15 mouse cellular contexts compared by ENCODE assay signal in genomic region chr5:54163890-54164289, GRCm38 (mm10).
DNase-seq lines count a peak whose midpoint lies in the region; ATAC-seq and TF ChIP-seq lines count a peak whose summit lies in the region.
"Had no signal": no experiment of that assay in that cellular context is flagged by ENCODE, and none has a peak within 500 bp of the region (broad histone marks: within the 10 kb centered on the region; RNA-seq: fewer than 3 reads in every experiment).

No protein-coding gene starts in this region.

- TF ChIP-seq CTCF in lung, embryonic 14.5 days (IDR thresholded peaks at IDR 0.05; ENCODE audit: low read depth): no peak
- no peak for TF ChIP-seq CTCF in lung, postnatal 0 days (IDR thresholded peaks at IDR 0.05)

- peak; percentile 78 to 82 for DNase-seq in cerebellum, postnatal 14 days
- no peak for DNase-seq in hindbrain, embryonic 14.5 days (ENCODE audit: low spot score)
- DNase-seq in hindbrain, embryonic 11.5 days (ENCODE audit: low spot score): no peak
- peak; percentile 38 for DNase-seq in lung, embryonic 14.5 days
- no peak for DNase-seq in lung, postnatal 0 days (ENCODE audit: low spot score)
- peak; percentile 19 for DNase-seq in NIH3T3 (ENCODE audit: low read depth)
- no peak for DNase-seq in embryo, embryonic 11 days
- DNase-seq: cerebellum, adult 8-10 months; lung, adult 18-20 months had no signal

- no peaks in the 10 kb centered on the region for H3K36me3 ChIP-seq in hindbrain, embryonic 14.5 days (replicated peaks; ENCODE audit: control insufficient read depth, insufficient read depth)
- no peaks in the 10 kb centered on the region for H3K36me3 ChIP-seq in hindbrain, embryonic 11.5 days (ENCODE audit: control insufficient read depth, insufficient read depth, low read length)
- H3K36me3 ChIP-seq in lung, embryonic 14.5 days (ENCODE audit: insufficient read depth): no peaks in the 10 kb centered on the region
- no peaks in the 10 kb centered on the region for H3K36me3 ChIP-seq in lung, postnatal 0 days (ENCODE audit: insufficient read depth, low read length)
- H3K36me3 ChIP-seq: forebrain, embryonic 12.5 days; hindbrain, embryonic 12.5 days; intestine, embryonic 15.5 days; neural tube, embryonic 12.5 days had no signal

- H3K27me3 ChIP-seq in hindbrain, embryonic 14.5 days (ENCODE audit: control insufficient read depth, insufficient read depth, low read length): no peaks in the 10 kb centered on the region
- H3K27me3 ChIP-seq in hindbrain, embryonic 11.5 days (ENCODE audit: control insufficient read depth, insufficient read depth, low read length): no peaks in the 10 kb centered on the region
- H3K27me3 ChIP-seq in lung, embryonic 14.5 days (ENCODE audit: insufficient read depth, low read length): no peaks in the 10 kb centered on the region
- no peaks in the 10 kb centered on the region for H3K27me3 ChIP-seq in lung, postnatal 0 days (replicated peaks; ENCODE audit: insufficient read depth, low read length)
- H3K27me3 ChIP-seq: forebrain, embryonic 12.5 days; hindbrain, embryonic 12.5 days; intestine, embryonic 15.5 days; neural tube, embryonic 12.5 days had no signal

- no peak for TF ChIP-seq EP300 in lung, postnatal 0 days (IDR thresholded peaks at IDR 0.05)

- ATAC-seq in cerebellum, adult (ENCODE audit: insufficient number of reproducible peaks, low FRiP score, low TSS enrichment): no peak
- peak; percentile 40; the same call in 1 of the 2 replicates for ATAC-seq in hindbrain, embryonic 14.5 days (ENCODE audit: low FRiP score)
- no peak for ATAC-seq in hindbrain, embryonic 11.5 days (ENCODE audit: low FRiP score)
- ATAC-seq in lung, embryonic 14.5 days (ENCODE audit: insufficient read depth): no peak
- ATAC-seq in lung, postnatal 0 days: no peak
- ATAC-seq: intestine, embryonic 15.5 days had no signal

- H3K4me2 ChIP-seq in hindbrain, embryonic 14.5 days (replicated peaks): no peak overlapping the region
- H3K4me2 ChIP-seq in hindbrain, embryonic 11.5 days (replicated peaks; ENCODE audit: low read depth, low read length): no peak overlapping the region
- H3K4me2 ChIP-seq in lung, embryonic 14.5 days: no peak overlapping the region
- H3K4me2 ChIP-seq in lung, postnatal 0 days (replicated peaks; ENCODE audit: low read depth, low read length): no peak overlapping the region
- H3K4me2 ChIP-seq: forebrain, embryonic 12.5 days; hindbrain, embryonic 12.5 days; intestine, embryonic 15.5 days; neural tube, embryonic 12.5 days had no signal

- H3K9me3 ChIP-seq in hindbrain, embryonic 14.5 days (ENCODE audit: control insufficient read depth, low read length): no peaks in the 10 kb centered on the region
- H3K9me3 ChIP-seq in hindbrain, embryonic 11.5 days (ENCODE audit: control insufficient read depth, low read length): no peaks in the 10 kb centered on the region
- no peaks in the 10 kb centered on the region for H3K9me3 ChIP-seq in lung, embryonic 14.5 days (ENCODE audit: low read depth, low read length)
- no peaks in the 10 kb centered on the region for H3K9me3 ChIP-seq in lung, postnatal 0 days (ENCODE audit: low read length)
- H3K9me3 ChIP-seq: forebrain, embryonic 12.5 days; hindbrain, embryonic 12.5 days; intestine, embryonic 15.5 days; neural tube, embryonic 12.5 days had no signal

- H3K4me1 ChIP-seq in hindbrain, embryonic 14.5 days (replicated peaks; ENCODE audit: control insufficient read depth, insufficient read depth, low read length): peaks cover 14% of the 10 kb centered on the region; the same call in 1 of the 2 replicates
- no peaks in the 10 kb centered on the region for H3K4me1 ChIP-seq in hindbrain, embryonic 11.5 days (replicated peaks; ENCODE audit: control insufficient read depth, insufficient read depth, low read length)
- H3K4me1 ChIP-seq in lung, embryonic 14.5 days (ENCODE audit: insufficient read depth): 0 out of 2 replicates have a peak, but pooled peaks cover 3% of the 10 kb centered on the region
- no peaks in the 10 kb centered on the region for H3K4me1 ChIP-seq in lung, postnatal 0 days (ENCODE audit: insufficient read depth, low read depth, low read length)

- no peak overlapping the region for H3K27ac ChIP-seq in hindbrain, embryonic 14.5 days
- no peak overlapping the region for H3K27ac ChIP-seq in hindbrain, embryonic 11.5 days (ENCODE audit: low read depth, low read length)
- no peak overlapping the region for H3K27ac ChIP-seq in lung, embryonic 14.5 days (ENCODE audit: low read depth)
- no peak overlapping the region for H3K27ac ChIP-seq in lung, postnatal 0 days (ENCODE audit: low read length)
- H3K27ac ChIP-seq: forebrain, embryonic 12.5 days; hindbrain, embryonic 12.5 days; intestine, embryonic 15.5 days; neural tube, embryonic 12.5 days; stomach, postnatal 0 days had no signal

- no peak overlapping the region for H3K4me3 ChIP-seq in hindbrain, embryonic 14.5 days (replicated peaks; ENCODE audit: low read length)
- no peak overlapping the region for H3K4me3 ChIP-seq in hindbrain, embryonic 11.5 days (ENCODE audit: low read depth, low read length)
- no peak overlapping the region for H3K4me3 ChIP-seq in lung, embryonic 14.5 days (ENCODE audit: low read depth, low read length)
- no peak overlapping the region for H3K4me3 ChIP-seq in lung, postnatal 0 days (ENCODE audit: low read depth, low read length)
- H3K4me3 ChIP-seq: forebrain, embryonic 12.5 days; hindbrain, embryonic 12.5 days; intestine, embryonic 15.5 days; neural tube, embryonic 12.5 days had no signal

- WGBS in hindbrain, embryonic 14.5 days: 66% methylated on average over 4 of the region's 4 CpGs
- WGBS in hindbrain, embryonic 11.5 days: 86% methylated on average over 4 of the region's 4 CpGs
- WGBS in lung, embryonic 14.5 days: 70% methylated on average over 4 of the region's 4 CpGs
- WGBS in lung, postnatal 0 days: 56% methylated on average over 4 of the region's 4 CpGs

- no peak overlapping the region for H3K9ac ChIP-seq in hindbrain, embryonic 14.5 days
- no peak overlapping the region for H3K9ac ChIP-seq in hindbrain, embryonic 11.5 days (ENCODE audit: low read depth, low read length)
- no peak overlapping the region for H3K9ac ChIP-seq in lung, embryonic 14.5 days
- H3K9ac ChIP-seq in lung, postnatal 0 days (replicated peaks; ENCODE audit: low read depth): no peak overlapping the region
- H3K9ac ChIP-seq: forebrain, embryonic 12.5 days; hindbrain, embryonic 12.5 days; intestine, embryonic 15.5 days; neural tube, embryonic 12.5 days had no signal

Comparison
In these comparisons a context has a peak if more than half of its experiments do, and no peak if none do; other contexts are left out.
1. DNase-seq: peak in cerebellum, postnatal 14 days (2 of 2), lung, embryonic 14.5 days (single experiment) and NIH3T3 (single experiment); none in hindbrain, embryonic 14.5 days (single experiment), hindbrain, embryonic 11.5 days (single experiment), lung, postnatal 0 days (single experiment) and embryo, embryonic 11 days (single experiment).